Mouse (Mus musculus) embryonic facial prominence, embryonic 10.5 days (tissue): ENCODE results near the gene Tns1. TPM values are rescaled to one million over a fixed set of nuclear protein-coding genes. Genes with fewer than 3 reads are reported as not detected.
"Not testable (repeated sequence)": the region's sequence is repeated elsewhere in the genome, so short reads cannot be mapped to it uniquely, and the experiment has no call there.

Source experiments
- DNase-seq: peaks from one replicate; pipeline ENCODE4 v3.0.0-alpha.2; 2017; ENCODE audit warnings: low spot score
- H3K27ac ChIP-seq: fragments of 300-500 bp; sonication (generic); replicated peaks from 2 replicates; pipeline ENCODE4 v1.5.1; 2016; ENCODE audit warnings: mild to moderate bottlenecking
- H3K27me3 ChIP-seq: fragments of 300-500 bp; sonication (generic); replicated peaks from 2 replicates; pipeline ENCODE4 v1.6.1; 2016; ENCODE audit warnings: low read depth, mild to moderate bottlenecking; ENCODE audit not compliant: poor library complexity, severe bottlenecking
- H3K36me3 ChIP-seq: fragments of 300-500 bp; sonication (generic); replicated peaks from 2 replicates; pipeline ENCODE4 v1.6.1; 2016; ENCODE audit warnings: mild to moderate bottlenecking, moderate library complexity
- H3K4me1 ChIP-seq: fragments of 300-500 bp; sonication (generic); 2 replicates; pipeline ENCODE4 v1.6.1; 2016
- H3K4me3 ChIP-seq: fragments of 300-500 bp; sonication (generic); 2 replicates; pipeline ENCODE4 v1.5.1; 2016; ENCODE audit warnings: mild to moderate bottlenecking, moderate library complexity
- H3K9me3 ChIP-seq: fragments of 300-500 bp; sonication (generic); 2 replicates; pipeline ENCODE4 v1.6.1; 2016; ENCODE audit warnings: mild to moderate bottlenecking
- WGBS: fragments of 180-500 bp; shearing (Covaris S2); methylation state at CpG from one replicate; pipeline ENCODE4 v1.1.7; 2016; 5-methylcytosine and 5-hydroxymethylcytosine counted together
- polyA plus RNA-seq: library from polyadenylated mRNA; unstranded; fragments of >200 nt; fragmentation: Nextera tagmentation; extraction: Ambion mirVana; gene quantifications from 2 replicates; pipeline ENCODE4 v1.2.1, GENCODE M21; 2016

The Tns1 gene
- polyA plus RNA-seq, 1 experiment from 2014 or later: 27.4 TPM

- DNase-seq: no peak
- Histone ChIP-seq H3K4me3 (no peak overlapping the region), H3K36me3 (peaks cover 16% of the 10 kb centered on the region), H3K9me3 (no peaks in the 10 kb centered on the region), H3K4me1 (peaks cover 25% of the 10 kb centered on the region), H3K27ac (0 out of 2 replicates have a peak overlapping the region, but pooled peaks have one; percentile 4), H3K27me3 (no peaks in the 10 kb centered on the region)
- 67% methylated on average over 13 of the region's 13 CpGs for WGBS
Observed at GRCm38 (mm10) chr1:73908081-73908960, 215.9 kb downstream of the Tns1 start.

GRCm38 (mm10) chr1:73907166-73907565 is 217.1 kb downstream of the Tns1 start:
- peaks cover 29% of the 10 kb centered on the region for H3K4me1 ChIP-seq
- no peaks in the 10 kb centered on the region for H3K9me3 ChIP-seq
- no peak for DNase-seq
- WGBS: 93% methylated on average over 28 of the region's 28 CpGs
- H3K36me3 ChIP-seq: peaks cover 12% of the 10 kb centered on the region
- no peak overlapping the region for H3K4me3 ChIP-seq
- H3K27me3 ChIP-seq: no peaks in the 10 kb centered on the region
- H3K27ac ChIP-seq: no peak overlapping the region

- H3K27me3 ChIP-seq: no peaks in the 10 kb centered on the region
- peaks cover 35% of the 10 kb centered on the region for H3K4me1 ChIP-seq
- H3K4me3 ChIP-seq: no peak overlapping the region
- peaks cover 5% of the 10 kb centered on the region for H3K36me3 ChIP-seq
- no peaks in the 10 kb centered on the region for H3K9me3 ChIP-seq
- no peak overlapping the region for H3K27ac ChIP-seq
- 90% methylated on average over 6 of the region's 6 CpGs for WGBS
- DNase-seq: peak; percentile 7
Observed at GRCm38 (mm10) chr1:73906376-73906775, 217.9 kb downstream of the Tns1 start.

DNA sequence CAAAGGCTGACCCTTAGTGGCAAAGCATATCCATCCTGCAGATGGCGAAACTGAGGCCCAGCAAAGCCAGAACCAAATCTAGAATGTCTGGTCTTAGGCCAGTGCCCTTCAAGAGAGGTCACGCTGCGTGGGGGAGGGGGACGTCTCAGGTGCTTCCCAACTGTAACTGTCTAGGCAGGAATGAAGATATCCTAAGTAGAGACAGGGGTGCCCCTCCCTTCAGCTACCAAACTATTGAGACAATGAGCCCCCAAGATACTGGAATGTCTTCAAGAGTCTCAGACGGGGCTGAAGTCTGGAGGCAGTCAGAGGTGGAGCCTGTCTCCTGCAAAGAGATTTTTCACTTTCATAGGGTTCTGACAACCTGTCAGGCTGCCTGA is 218.4 kb downstream of the Tns1 start:
- no peaks in the 10 kb centered on the region for H3K9me3 ChIP-seq
- H3K36me3 ChIP-seq: peaks cover 4% of the 10 kb centered on the region; the same call in 1 of the 2 replicates
- no peak overlapping the region for H3K27ac ChIP-seq
- no peak overlapping the region for H3K4me3 ChIP-seq
- peak; percentile 7 for DNase-seq
- 62% methylated on average over 5 of the region's 5 CpGs for WGBS
- no peaks in the 10 kb centered on the region for H3K27me3 ChIP-seq
- peaks cover 35% of the 10 kb centered on the region for H3K4me1 ChIP-seq

GRCm38 (mm10) chr1:73905111-73905810 is 219.0 kb downstream of the Tns1 start:
- WGBS: 62% methylated on average over 10 of the region's 10 CpGs
- H3K36me3 ChIP-seq: peaks cover 4% of the 10 kb centered on the region; the same call in 1 of the 2 replicates
- DNase-seq: peak; percentile 9
- H3K4me3 ChIP-seq: no peak overlapping the region
- H3K27ac ChIP-seq: no peak overlapping the region
- peaks cover 35% of the 10 kb centered on the region for H3K4me1 ChIP-seq
- no peaks in the 10 kb centered on the region for H3K27me3 ChIP-seq
- no peaks in the 10 kb centered on the region for H3K9me3 ChIP-seq

DNA sequence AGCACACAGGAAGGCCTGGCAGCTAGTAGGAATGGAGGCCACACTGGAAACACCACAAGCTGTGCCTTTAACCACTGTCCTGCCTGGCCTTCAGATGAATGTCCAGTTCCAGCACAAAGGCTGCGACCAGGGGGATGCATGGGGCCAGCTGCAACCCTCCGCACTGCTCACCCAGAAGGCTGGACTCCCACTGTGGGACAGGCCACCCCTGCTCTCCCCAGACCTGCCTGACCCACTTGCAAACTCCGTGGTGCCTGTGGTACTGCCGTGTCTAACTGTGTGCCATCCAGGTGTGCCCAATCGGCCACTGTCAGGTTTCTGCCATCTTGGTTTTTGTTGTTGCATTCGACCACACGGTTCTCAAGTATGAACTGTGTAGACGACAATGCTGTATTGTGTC is 219.6 kb downstream of the Tns1 start:
- no peaks in the 10 kb centered on the region for H3K9me3 ChIP-seq
- no peaks in the 10 kb centered on the region for H3K27me3 ChIP-seq
- no peak overlapping the region for H3K4me3 ChIP-seq
- H3K36me3 ChIP-seq: peaks cover 2% of the 10 kb centered on the region; the same call in 1 of the 2 replicates
- peaks cover 35% of the 10 kb centered on the region for H3K4me1 ChIP-seq
- DNase-seq: peak; percentile 7
- no peak overlapping the region for H3K27ac ChIP-seq
- WGBS: 86% methylated on average over 8 of the region's 8 CpGs

DNA sequence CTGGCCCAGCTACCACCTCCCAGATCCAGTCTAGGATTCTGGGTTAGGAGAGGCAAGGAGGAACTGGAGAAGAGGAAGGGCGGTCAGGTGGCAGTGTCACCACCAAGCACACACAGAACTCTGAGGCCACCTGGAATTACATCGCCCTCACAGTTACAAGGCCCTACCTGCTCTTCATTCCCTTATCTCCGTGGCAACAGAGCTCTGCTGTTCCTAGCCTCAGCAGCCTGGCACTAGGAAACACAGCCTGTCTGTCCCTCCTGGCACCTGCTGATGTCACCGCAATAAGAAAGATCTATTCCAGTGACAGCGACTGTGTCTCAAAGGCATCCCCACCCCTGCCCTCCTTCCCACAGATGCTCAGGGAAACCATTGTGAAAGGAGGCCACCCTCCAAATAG is 221.2 kb downstream of the Tns1 start:
- Histone ChIP-seq H3K4me3 (no peak overlapping the region), H3K9me3 (no peaks in the 10 kb centered on the region), H3K36me3 (no peaks in the 10 kb centered on the region), H3K27ac (no peak overlapping the region), H3K4me1 (peaks cover 26% of the 10 kb centered on the region), H3K27me3 (no peaks in the 10 kb centered on the region)
- DNase-seq: peak; percentile 5
- WGBS: 84% methylated on average over 5 of the region's 5 CpGs

DNA sequence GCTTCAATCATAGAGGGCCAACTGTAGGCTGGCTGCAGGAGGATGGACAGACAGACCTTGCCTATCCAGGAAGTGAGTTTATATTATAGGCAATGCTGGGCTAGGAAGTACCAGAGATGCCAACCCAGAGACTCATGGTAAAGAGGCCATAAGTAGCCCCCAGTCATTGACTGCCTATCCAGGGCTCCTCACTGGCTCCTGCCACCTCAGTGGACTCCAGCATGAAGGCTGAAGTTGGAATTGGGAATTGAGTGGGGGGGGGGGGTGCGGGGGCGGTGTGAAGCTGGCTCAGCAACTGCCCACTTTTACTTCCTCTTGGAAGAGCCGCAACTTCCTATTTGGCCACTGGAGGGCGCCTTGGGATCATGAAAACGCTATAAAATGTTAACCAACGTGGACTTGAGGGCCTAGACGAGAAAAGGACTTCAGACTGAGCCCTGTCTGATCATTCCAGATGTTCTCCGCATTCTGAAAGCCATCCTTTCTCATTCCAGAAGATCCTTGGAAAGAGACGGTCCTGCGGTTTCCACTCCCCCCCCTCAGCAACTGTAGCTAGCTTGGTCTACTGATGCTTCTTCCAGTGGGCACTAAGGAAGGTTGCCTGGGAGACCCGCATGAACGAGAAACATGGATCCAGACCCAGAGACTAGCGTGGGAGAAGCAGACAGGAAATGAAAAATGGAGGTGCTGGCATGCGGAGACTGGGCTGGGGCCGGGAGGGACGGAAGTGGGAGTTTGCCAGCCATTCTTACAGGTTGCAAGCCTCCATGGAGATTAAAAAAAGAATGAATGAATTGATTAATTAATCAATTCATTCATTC is 221.9 kb downstream of the Tns1 start:
- H3K4me1 ChIP-seq: peaks cover 26% of the 10 kb centered on the region
- peak; percentile 81 for DNase-seq
- no peaks in the 10 kb centered on the region for H3K36me3 ChIP-seq
- 26% methylated on average over 16 of the region's 16 CpGs for WGBS
- no peak overlapping the region for H3K4me3 ChIP-seq
- H3K27ac ChIP-seq: peak overlapping the region; percentile 45
- H3K9me3 ChIP-seq: no peaks in the 10 kb centered on the region
- H3K27me3 ChIP-seq: no peaks in the 10 kb centered on the region

DNA sequence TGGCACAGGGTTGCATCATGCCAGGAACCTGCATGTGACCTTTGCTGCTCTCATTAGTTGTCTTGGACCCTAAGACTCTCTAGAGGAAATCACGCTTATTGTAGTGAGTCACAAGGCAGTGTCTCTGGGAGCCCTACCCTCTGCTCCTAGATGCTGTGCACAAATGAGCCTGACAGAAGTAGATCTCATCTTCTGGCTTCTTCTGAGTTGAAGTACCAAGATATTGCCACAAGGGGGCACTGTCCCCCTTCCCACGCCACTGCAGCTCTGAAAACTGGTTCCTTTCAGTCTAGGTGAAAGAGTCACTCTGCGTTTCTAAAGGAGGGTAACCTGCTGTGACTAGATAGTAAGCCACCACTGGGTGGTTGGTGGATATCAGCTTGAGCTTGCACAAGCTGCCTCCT is 222.8 kb downstream of the Tns1 start:
- Histone ChIP-seq H3K4me1 (peaks cover 26% of the 10 kb centered on the region), H3K9me3 (no peaks in the 10 kb centered on the region), H3K27ac (no peak overlapping the region), H3K4me3 (no peak overlapping the region), H3K27me3 (no peaks in the 10 kb centered on the region), H3K36me3 (no peaks in the 10 kb centered on the region)
- 4% methylated on average over 3 of the region's 3 CpGs for WGBS
- peak; percentile 78 for DNase-seq

GRCm38 (mm10) chr1:73895451-73895850 is 228.8 kb downstream of the Tns1 start:
- DNase-seq, H3K4me1 ChIP-seq, H3K27me3 ChIP-seq, H3K36me3 ChIP-seq, H3K27ac ChIP-seq, H3K4me3 ChIP-seq, H3K9me3 ChIP-seq: not testable (repeated sequence)
- 90% methylated on average over 6 of the region's 6 CpGs for WGBS

DNA sequence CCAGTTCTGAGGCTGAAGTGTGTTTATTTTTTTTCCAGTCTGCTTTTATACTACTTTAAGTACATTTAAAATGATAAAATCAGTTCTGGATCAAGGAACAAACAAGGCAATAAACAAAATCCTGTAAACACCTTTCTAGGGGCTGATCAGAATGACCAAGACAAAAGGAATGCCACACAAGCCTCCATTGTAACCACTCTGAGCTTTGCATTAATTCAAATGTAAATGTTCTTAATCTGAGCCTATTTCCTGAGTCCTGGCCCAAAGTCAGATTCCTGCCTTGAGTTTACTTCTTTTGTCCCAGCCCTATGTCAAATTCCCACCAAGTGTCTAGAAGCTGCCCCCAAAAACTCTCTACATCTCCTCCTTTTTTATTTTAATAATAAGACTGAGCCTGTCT is 243.5 kb downstream of the Tns1 start:
- Histone ChIP-seq H3K27me3 (no peaks in the 10 kb centered on the region), H3K27ac (no peak overlapping the region)
- no peak for DNase-seq

DNA sequence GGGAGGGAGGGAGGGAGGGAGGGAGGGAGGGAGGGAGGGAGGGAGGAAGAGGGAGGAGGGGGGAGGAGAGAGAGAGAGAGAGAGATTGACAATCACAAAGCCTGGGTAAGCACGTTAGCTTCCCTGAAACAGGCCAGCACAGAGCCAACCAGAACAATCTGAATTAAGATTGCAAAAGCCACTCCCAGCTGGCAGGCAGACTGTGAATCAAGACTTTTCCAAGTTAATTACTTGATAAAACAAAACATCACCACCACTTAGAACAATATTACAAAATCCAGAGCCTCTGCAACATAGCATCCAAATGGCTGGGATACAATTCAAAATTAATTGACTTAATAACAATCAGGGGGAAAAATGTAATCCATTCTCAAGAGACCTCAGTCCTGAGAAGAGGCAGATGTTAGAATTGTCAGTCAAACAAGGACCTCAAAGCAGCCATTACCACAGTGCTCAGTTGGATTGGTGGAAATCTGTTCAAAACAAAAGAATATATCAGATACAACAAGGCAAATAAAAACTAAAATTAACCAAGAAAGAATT is 248.5 kb downstream of the Tns1 start:
- Histone ChIP-seq H3K4me3 (no peak overlapping the region), H3K27me3 (no peaks in the 10 kb centered on the region), H3K27ac (no peak overlapping the region), H3K9me3 (no peaks in the 10 kb centered on the region), H3K36me3 (no peaks in the 10 kb centered on the region), H3K4me1 (no peaks in the 10 kb centered on the region)
- WGBS: 14% methylated on average over 1 of the region's 1 CpGs
- no peak for DNase-seq

More for the DNA sequence above, 243.5 kb downstream of the Tns1 start:
- Histone ChIP-seq H3K4me3 (no peak overlapping the region), H3K4me1 (no peaks in the 10 kb centered on the region), H3K9me3 (0 out of 2 replicates have a peak, but pooled peaks cover 3% of the 10 kb centered on the region), H3K36me3 (no peaks in the 10 kb centered on the region)
